Mouse (Mus musculus): ENCODE measurements at regions not wholly inside any gene's neighbourhood (a gene's known extent, or its start where the extent isn't known, plus 50 kb on each side); places are given as distances from the start of the nearest gene placed in this dataset.

DNA sequence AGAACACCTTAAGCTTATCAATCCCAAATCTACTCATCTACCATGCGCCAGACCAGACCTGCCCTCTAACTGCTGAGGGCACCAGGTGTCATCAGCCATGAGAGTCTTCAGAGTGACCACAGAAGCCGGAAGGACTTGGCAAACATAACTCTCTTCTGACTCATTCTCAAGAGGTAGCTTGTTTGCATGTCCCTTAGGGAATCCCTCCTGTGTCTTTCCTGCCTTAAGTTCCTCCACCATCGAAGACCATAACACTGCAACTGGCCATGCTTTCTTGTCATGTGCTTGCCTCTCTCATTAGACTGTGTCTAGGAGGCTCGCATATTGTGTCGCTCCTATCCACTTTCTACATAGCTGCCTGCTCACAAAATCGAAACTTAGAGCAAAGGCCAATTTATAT lies 226.1 kb upstream of the Ncam1 start:
- no peak for DNase-seq (ENCODE audit: low read depth)

GRCm38 (mm10) chr9:50013602-50014001 lies 214.9 kb upstream of the Ncam1 start:
- DNase-seq (ENCODE audit: low read depth), result no peak

DNA sequence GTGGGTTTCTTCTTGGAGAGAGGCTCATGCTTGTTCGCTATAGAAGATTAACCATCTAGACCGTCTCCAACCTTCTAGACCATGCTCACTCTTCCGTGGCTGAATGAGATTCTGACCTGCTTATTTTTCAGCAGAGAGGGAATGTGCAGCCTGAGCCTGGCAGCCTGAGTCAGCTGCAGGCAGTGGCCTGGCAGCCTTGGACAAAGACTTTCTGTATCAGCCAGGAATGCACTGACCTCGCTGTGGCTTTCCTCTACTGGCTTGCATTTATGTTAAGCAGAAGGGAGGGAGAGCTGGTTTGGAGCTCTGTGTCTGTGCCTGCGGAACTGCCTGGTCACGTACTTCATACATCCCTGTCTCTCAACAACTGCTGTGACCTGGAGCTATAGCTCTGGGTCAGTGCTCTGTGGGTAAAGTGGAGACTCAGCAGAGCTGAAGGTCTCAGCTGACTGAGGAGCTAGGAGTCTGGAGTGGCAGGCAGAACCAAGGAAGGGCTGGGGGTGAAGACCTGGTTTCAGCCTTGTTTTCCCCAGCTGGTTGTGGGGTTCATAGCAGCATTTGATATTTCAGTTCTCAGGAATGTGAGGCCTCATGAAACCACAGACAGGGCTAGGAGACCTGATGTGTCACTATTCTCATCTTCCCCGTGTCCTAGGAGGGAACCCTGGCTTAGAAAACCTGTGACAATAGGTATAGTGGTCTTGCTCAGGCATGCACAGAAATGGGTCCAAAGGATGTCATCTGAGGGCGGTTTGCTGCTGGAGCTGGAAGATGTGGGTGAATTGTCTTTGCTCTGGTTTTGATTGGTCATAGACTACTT lies 207.2 kb upstream of the Ncam1 start:
- DNase-seq (ENCODE audit: low read depth), result no peak

DNA sequence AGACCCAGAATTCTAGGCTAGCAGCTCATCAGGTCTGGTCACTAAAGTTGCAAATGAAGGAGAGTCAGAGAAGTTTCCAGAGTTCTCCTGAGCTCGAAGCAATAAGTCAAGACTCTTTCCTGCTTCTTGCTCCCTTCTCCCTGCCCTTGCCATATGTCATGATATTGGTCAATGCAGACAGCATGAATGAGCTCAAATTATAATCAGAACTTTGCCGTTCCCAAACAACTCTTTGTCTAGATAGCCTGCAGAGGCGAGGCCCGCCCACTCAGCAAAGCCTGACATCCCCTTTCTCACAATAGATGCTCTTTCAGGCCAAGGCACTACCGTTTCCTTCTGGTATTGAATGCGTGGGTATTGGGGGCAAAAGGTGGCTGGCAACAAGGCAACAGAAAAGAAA lies 204.0 kb upstream of the Ncam1 start:
- no peak for DNase-seq (ENCODE audit: low read depth)

DNA sequence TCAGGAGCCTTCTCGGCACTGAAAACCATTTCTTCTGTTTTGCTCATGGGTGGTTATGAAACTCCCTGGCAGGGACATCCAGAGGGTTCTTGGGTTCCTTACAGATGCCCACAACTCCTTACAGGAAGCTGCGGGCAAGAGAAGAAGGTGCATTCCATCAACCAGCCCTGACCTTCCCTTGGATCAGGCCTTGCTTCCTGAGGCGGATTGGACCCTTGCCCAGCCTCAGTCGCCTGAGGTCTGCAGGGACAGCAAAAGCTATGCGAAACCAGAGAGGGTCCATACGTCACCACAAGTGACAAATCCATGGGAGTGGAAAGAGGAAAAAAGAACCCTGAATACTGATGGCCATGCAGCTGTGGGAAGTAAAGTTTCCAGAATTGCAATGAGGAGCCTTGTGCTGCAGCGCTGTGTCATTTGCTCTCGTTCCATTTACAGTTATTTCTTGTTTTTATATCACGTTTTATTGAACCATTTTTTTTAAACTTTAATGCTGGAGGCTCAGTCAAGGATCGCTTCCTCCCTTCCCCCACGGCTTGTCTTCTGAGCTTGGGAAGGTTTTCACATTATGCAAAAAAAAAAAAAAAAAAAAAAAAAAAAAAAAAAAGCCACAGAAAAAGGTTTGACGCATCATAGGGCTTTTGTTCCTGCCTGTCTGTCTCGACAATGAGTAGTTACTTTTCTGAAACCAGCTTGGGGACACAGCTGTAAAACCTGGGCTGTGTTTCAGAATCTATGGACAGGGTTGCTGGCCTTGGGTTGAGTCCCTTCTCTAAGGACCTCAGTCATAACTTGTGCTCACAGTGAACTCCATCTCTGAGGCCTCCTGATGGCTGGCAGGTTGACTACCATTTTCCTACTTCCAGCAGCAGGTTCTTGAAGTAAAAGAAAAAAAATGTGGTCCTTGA lies 202.0 kb upstream of the Ncam1 start:
- no peak for DNase-seq (ENCODE audit: low read depth)

DNA sequence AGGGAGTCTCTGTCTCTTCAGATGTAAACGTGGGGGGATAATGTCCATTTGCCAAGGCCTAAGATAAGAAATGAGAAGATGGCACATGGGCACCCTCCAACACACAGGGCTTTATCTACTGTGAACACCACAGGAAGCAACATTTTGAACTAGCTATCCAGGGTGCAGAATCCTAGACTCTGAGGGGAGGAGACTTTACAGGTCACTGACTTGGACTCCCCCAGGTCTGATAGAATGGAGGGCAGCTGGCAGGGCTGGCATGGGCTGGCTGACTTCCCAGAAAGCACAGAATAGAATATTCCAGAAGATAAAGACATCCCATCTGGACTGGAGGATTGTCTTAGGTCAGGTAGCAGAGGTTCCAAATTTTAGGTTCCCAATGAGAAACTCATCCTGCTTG lies 201.2 kb upstream of the Ncam1 start:
- no peak for DNase-seq (ENCODE audit: low read depth)

DNA sequence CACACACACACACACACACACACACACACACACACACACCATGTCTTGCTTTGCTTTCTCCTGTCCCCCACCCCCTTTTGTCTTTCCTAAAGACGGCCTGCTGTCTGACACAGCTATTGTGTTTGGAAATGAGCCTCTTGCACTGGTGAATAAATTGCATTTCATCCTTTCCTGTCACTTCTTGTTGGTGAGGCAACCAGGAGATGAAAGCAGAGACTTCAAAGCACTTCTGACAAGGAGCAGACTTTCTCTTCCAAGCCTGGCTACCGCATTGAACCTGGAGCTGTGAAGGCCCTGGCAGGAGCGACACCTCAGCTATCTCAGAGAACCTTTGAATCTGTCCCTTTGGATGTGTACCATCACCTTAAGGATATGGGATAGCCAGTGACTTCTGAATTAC lies 199.4 kb upstream of the Ncam1 start:
- no peak for DNase-seq (ENCODE audit: low read depth)

DNA sequence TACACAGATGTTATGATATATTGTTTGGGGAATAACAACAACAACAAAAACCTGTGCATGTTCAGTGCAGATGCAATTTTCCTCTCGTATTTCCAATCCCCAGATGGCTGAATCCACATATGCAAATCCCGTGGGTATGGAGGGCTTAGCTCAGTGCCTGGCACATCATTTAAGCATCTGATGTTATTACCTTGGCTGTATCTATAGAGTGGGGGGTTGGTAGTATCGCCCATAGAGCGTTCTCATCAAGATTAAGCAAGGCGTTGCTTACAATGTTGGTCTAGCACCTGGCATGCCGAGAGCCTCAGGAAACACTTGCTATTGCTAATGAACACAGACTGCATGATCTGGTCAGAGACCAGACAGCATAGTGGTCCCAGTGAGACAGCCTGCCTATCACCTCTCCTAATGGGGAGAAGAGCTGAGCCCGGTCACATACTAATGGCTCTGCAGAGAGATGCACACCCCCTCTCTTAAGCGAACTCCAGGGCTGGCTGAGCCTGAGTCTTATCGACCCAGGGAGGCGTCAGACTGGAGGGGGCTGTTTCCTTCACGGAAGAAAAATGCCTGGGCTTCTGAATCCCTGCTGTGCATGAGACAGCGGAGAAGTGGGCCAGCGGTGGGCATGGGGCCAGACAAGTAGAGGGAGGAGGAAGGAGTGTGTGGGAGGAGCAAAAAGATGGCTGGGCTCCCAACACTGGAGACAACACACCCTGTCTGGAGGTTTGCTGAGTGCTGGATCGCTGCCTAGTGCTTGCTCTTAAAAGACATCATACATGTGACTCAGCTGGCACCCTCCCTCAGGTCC lies 190.9 kb upstream of the Ncam1 start:
- no peak for DNase-seq (ENCODE audit: low read depth)

GRCm38 (mm10) chr9:49988064-49988463 lies 189.3 kb upstream of the Ncam1 start:
- DNase-seq (ENCODE audit: low read depth), result no peak

GRCm38 (mm10) chr9:49987481-49987880 lies 188.8 kb upstream of the Ncam1 start:
- DNase-seq (ENCODE audit: low read depth), result no peak

DNA sequence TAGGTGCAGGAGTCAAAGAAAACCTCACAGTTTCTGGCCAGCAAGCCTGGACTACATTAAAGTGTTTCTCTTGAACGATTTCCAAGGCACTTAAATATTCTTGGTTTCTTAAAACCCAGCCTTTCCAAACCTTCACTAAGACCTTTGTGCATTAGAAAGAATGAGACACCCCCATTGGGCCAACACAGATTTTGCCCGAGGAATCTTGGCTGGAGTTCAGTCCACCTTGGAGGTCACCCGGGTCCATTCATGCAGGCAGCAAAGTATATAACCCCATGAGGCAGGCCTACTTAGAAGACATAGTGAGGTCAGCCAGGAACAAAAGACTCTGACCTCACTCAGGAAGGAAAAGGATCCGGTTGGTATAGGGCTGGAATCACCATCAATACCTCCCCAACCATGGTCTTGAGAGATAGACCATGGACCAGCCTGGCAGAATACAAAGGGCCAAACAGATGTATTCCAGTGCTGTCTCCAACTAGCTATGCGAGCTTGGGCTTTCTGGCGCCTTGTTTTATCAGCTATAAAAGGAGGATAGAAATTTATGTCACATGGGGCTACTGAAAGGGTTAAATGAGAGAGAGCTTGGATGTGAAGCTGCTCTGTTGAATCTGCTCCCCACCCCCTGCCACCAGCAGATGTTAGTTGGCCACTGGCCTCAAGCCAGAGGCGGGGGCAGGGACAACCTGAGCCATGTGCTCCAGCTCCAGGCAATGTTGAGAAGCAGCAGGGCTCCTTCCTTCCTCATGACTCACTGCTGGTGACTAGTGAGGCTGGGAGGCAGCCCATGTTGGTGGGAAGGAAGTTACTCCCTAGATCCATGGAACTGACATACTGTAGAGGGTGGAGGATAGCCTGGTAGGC lies 181.9 kb upstream of the Ncam1 start:
- peak; percentile 70 for DNase-seq (ENCODE audit: low read depth)

- peak; percentile 64 for DNase-seq (ENCODE audit: low read depth)
Observed at GRCm38 (mm10) chr9:49975938-49976671, 177.4 kb upstream of the Ncam1 start.

- no peak for DNase-seq (ENCODE audit: low read depth)
Observed at GRCm38 (mm10) chr9:49973974-49974495, 175.3 kb upstream of the Ncam1 start.

- DNase-seq (ENCODE audit: low read depth), result no peak
Observed at GRCm38 (mm10) chr9:49969429-49969828, 170.7 kb upstream of the Ncam1 start.

- DNase-seq (ENCODE audit: low read depth), result no peak
Observed at GRCm38 (mm10) chr9:49964666-49965065, 165.9 kb upstream of the Ncam1 start.

- no peak for DNase-seq (ENCODE audit: low read depth)
Observed at GRCm38 (mm10) chr9:49962561-49963071, 163.9 kb upstream of the Ncam1 start.

GRCm38 (mm10) chr9:49961965-49962364 lies 163.2 kb upstream of the Ncam1 start:
- no peak for DNase-seq (ENCODE audit: low read depth)

DNA sequence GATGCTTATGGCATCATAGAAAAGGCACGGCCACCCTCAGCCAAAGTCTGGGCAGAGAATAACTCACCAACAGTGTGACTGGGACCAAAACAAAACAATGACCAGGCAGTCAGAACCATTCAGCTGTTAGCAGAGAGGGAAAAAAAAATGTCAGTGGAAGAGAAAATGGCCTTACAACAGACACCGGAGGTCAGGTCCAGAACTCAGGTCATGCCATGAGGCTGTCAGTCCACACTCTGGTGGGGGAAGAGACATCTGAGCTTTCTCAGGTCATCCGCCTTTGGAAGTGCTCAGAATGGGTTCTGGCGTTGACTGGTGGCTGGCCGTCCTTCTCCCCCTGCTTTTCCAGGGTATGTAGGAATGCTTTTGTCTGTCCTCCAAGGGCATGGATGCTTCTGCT lies 162.6 kb upstream of the Ncam1 start:
- DNase-seq (ENCODE audit: low read depth), result no peak

DNA sequence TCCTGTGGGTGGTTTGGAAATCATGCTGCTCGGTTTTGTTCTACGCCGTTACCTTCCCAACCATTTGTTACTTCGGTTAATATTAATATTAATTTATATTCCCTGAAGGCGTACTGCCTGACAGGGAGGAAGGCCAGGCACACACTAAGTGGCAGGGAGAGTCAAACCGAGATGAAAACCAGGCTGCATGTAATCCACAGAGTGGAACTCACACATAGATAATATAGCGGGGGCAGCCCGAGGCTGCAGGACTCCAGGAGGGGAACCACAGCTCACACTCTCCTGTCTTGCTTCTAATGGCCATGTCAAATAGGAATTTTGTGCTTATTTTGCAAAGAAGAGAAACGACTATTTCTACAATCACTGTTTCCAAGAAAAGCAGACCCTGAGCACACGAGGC lies 161.3 kb upstream of the Ncam1 start:
- no peak for DNase-seq (ENCODE audit: low read depth)

- DNase-seq (ENCODE audit: low read depth), result no peak
Observed at GRCm38 (mm10) chr9:49958890-49959289, 160.2 kb upstream of the Ncam1 start.
